Mouse (Mus musculus) midbrain, embryonic 12.5 days (tissue): Measurements from ENCODE around the gene Ccm2. TPM values are rescaled to one million over a fixed set of nuclear protein-coding genes. Genes with fewer than 3 reads are reported as not detected.

Experiments
- ATAC-seq: fragments of 200-750 bp; cut with Nextera tagmentation; 2 replicates; pipeline ENCODE4 v1.8.0; 2017; ENCODE audit warnings: low read depth, moderate TSS enrichment, moderate library complexity; ENCODE audit not compliant: low FRiP score
- H3K27ac ChIP-seq: fragments of 300-500 bp; sonication (generic); replicated peaks from 2 replicates; pipeline ENCODE4 v1.5.1; 2016; ENCODE audit warnings: mild to moderate bottlenecking
- H3K27me3 ChIP-seq: fragments of 300-500 bp; sonication (generic); 2 replicates; pipeline ENCODE4 v1.6.1; 2016; ENCODE audit warnings: mild to moderate bottlenecking
- H3K36me3 ChIP-seq: fragments of 300-500 bp; sonication (generic); 2 replicates; pipeline ENCODE4 v1.6.1; 2016
- H3K4me1 ChIP-seq: fragments of 300-500 bp; sonication (generic); 2 replicates; pipeline ENCODE4 v1.6.1; 2016
- H3K4me2 ChIP-seq: fragments of 300-500 bp; sonication (generic); replicated peaks from 2 replicates; pipeline ENCODE4 v1.6.1; 2016; ENCODE audit warnings: mild to moderate bottlenecking, moderate library complexity
- H3K4me3 ChIP-seq: fragments of 300-500 bp; sonication (generic); 2 replicates; pipeline ENCODE4 v1.5.1; 2016; ENCODE audit warnings: mild to moderate bottlenecking
- H3K9ac ChIP-seq: fragments of 300-500 bp; sonication (generic); replicated peaks from 2 replicates; pipeline ENCODE4 v1.6.1; 2016; ENCODE audit warnings: mild to moderate bottlenecking, moderate library complexity
- H3K9me3 ChIP-seq: fragments of 300-500 bp; sonication (generic); 2 replicates; pipeline ENCODE4 v1.6.1; 2016; ENCODE audit warnings: mild to moderate bottlenecking
- WGBS: fragments of 180-500 bp; shearing (Covaris S2); methylation state at CpG from one replicate; pipeline ENCODE4 v1.1.7; 2016; 5-methylcytosine and 5-hydroxymethylcytosine counted together
- polyA plus RNA-seq: library from polyadenylated mRNA; unstranded; fragments of >200 nt; fragmentation: Nextera tagmentation; extraction: Ambion mirVana; gene quantifications from 2 replicates; pipeline ENCODE4 v1.2.1, GENCODE M21; 2016

The Ccm2 gene
- 87.5 and 88.6 TPM in 2 replicates for polyA plus RNA-seq

- peak within 1 kb of the TSS; percentile 88 for H3K9ac ChIP-seq
Measured at GRCm38 (mm10) chr11:6546205-6547013, at the start of gene Ccm2. Ccm2 (plus strand) TSS chr11:6546887.

GRCm38 (mm10) chr11:6497311-6497948 is 49.3 kb upstream of the Ccm2 start:
- Histone ChIP-seq H3K36me3 (no peaks in the 10 kb centered on the region), H3K4me1 (no peaks in the 10 kb centered on the region), H3K27ac (no peak overlapping the region), H3K4me2 (no peak overlapping the region), H3K4me3 (no peak overlapping the region), H3K9ac (no peak overlapping the region), H3K9me3 (no peaks in the 10 kb centered on the region), H3K27me3 (no peaks in the 10 kb centered on the region)
- WGBS = 86% methylated on average over 12 of the region's 12 CpGs
- ATAC-seq = no peak

More at GRCm38 (mm10) chr11:6546205-6547013, at the start of gene Ccm2:
- Histone ChIP-seq H3K36me3 (peaks cover 3% of the 10 kb centered on the region; the same call in 1 of the 2 replicates), H3K4me3 (peak within 1 kb of the TSS; percentile 95), H3K27me3 (no peaks in the 10 kb centered on the region), H3K27ac (peak within 1 kb of the TSS; percentile 93), H3K4me2 (peak within 1 kb of the TSS; percentile 65), H3K4me1 (peaks cover 14% of the 10 kb centered on the region), H3K9me3 (no peaks in the 10 kb centered on the region)
- WGBS = under 1% methylated on average over 44 of the region's 57 CpGs
- ATAC-seq = peak; percentile 97

DNA sequence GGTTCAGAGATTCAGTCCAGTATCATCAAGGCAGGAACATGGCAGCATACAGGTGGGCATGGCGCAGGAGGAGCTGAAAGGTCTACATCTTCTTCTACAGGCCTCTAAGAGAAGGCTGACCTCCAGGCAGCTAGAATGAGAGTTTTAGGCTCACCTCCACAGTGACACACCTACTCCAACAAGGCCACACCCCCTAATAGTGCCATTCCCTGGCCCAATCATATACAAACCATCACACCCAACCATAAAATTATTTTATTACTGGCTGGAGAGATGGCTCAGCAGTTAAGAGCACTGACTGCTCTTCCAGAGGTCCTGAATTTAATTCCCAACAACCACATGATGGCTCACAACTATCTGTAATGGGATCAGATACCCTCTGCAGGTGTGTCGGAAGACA is 44.2 kb upstream of the Ccm2 start:
- no peak for ATAC-seq
- Histone ChIP-seq H3K4me1 (no peaks in the 10 kb centered on the region), H3K27ac (no peak overlapping the region), H3K36me3 (no peaks in the 10 kb centered on the region), H3K4me3 (no peak overlapping the region), H3K4me2 (no peak overlapping the region), H3K9ac (no peak overlapping the region), H3K27me3 (no peaks in the 10 kb centered on the region), H3K9me3 (no peaks in the 10 kb centered on the region)
- WGBS = 95% methylated on average over 2 of the region's 2 CpGs

GRCm38 (mm10) chr11:6504226-6504625 is 42.5 kb upstream of the Ccm2 start:
- no peak overlapping the region for H3K4me3 ChIP-seq
- H3K9ac ChIP-seq = no peak overlapping the region
- no peaks in the 10 kb centered on the region for H3K27me3 ChIP-seq
- no peak overlapping the region for H3K27ac ChIP-seq
- ATAC-seq = no peak
- WGBS = 79% methylated on average over 3 of the region's 3 CpGs
- no peaks in the 10 kb centered on the region for H3K36me3 ChIP-seq
- no peaks in the 10 kb centered on the region for H3K9me3 ChIP-seq
- no peak overlapping the region for H3K4me2 ChIP-seq
- no peaks in the 10 kb centered on the region for H3K4me1 ChIP-seq

DNA sequence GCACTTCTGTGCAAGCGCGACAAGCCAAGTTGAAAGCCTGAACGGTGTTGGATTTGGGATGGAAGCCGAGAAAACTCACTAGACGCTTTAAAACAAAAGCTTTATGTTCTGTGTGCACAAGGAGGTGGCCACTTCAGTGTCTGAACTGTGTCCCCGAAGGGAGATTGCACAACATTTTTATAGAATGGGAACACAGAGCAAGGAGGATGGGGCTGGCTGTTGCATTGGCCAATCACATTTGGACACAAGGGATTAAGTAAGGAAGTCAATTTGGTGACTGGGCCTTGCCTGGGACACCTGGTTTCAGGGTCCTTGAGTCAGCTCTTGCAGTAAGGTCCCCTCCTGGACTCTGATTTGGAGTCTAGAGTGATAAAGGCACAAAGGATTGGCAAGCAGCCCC is 42.0 kb upstream of the Ccm2 start:
- H3K27me3 ChIP-seq = no peaks in the 10 kb centered on the region
- H3K9me3 ChIP-seq = no peaks in the 10 kb centered on the region
- no peaks in the 10 kb centered on the region for H3K4me1 ChIP-seq
- H3K4me2 ChIP-seq = no peak overlapping the region
- H3K4me3 ChIP-seq = no peak overlapping the region
- ATAC-seq = no peak
- WGBS = 80% methylated on average over 6 of the region's 6 CpGs
- no peaks in the 10 kb centered on the region for H3K36me3 ChIP-seq
- H3K9ac ChIP-seq = no peak overlapping the region
- H3K27ac ChIP-seq = no peak overlapping the region

GRCm38 (mm10) chr11:6506516-6506915 is 40.2 kb upstream of the Ccm2 start:
- Histone ChIP-seq H3K9me3 (no peaks in the 10 kb centered on the region), H3K4me1 (no peaks in the 10 kb centered on the region), H3K27me3 (no peaks in the 10 kb centered on the region), H3K27ac (no peak overlapping the region), H3K36me3 (no peaks in the 10 kb centered on the region), H3K9ac (no peak overlapping the region), H3K4me3 (no peak overlapping the region), H3K4me2 (no peak overlapping the region)
- WGBS = 90% methylated on average over 9 of the region's 9 CpGs
- no peak for ATAC-seq

DNA sequence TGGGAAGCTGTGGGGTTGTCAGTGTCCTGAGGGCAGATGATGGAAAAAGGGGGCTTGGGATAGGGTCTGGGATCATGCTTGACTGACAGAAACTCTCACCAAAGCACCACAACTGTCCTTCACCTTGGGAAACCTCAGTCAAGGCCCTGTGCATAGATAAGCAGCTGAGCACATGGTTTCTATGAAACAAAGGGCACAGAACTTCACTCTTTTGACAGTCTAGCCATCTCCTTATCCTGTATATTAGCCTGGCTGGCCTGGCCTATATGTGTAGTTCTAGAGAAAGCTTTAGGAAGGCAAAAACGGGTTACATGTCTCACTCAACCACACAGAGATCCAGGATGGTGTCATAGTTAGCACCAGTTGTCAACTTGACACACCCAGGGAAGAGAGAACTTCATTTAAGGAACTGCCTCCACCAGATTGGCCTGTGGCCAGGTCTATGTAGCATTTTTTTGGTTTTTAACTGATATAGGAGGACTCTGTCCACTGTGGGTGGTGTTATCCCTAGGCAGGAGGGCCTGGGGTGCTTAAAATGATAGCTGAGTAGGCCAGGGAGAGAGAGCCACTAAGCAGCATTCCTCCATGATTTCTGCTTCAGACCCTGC is 38.3 kb upstream of the Ccm2 start:
- H3K4me1 ChIP-seq = no peaks in the 10 kb centered on the region
- H3K9ac ChIP-seq = no peak overlapping the region
- no peak overlapping the region for H3K4me2 ChIP-seq
- H3K27me3 ChIP-seq = no peaks in the 10 kb centered on the region
- no peaks in the 10 kb centered on the region for H3K9me3 ChIP-seq
- H3K4me3 ChIP-seq = no peak overlapping the region
- H3K36me3 ChIP-seq = no peaks in the 10 kb centered on the region
- 57% methylated on average over 1 of the region's 1 CpGs for WGBS
- no peak for ATAC-seq
- no peak overlapping the region for H3K27ac ChIP-seq

DNA sequence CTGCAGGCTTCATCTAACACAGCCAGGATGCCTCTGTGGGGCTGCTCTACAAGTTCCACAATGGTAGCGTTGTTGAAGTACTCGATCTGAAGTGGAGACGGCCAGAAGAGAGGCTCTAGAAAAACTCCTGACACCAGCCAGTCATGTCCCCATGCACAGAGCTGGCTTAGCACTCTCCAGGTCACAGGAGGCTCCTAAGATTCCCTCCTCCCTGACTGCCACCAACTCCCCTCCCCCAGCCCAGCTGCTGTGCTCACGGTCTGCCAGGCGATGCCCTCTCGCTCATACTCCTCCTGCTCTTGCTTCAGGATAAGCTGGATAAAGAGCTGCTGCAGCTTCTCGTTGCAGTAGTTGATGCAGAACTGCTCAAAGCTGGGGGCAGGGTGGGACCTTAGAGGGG is 31.9 kb upstream of the Ccm2 start:
- no peak overlapping the region for H3K4me3 ChIP-seq
- H3K36me3 ChIP-seq = no peaks in the 10 kb centered on the region
- no peak overlapping the region; the same call in 1 of the 2 replicates for H3K9ac ChIP-seq
- no peak for ATAC-seq
- H3K27ac ChIP-seq = no peak overlapping the region
- no peaks in the 10 kb centered on the region for H3K9me3 ChIP-seq
- H3K27me3 ChIP-seq = no peaks in the 10 kb centered on the region
- 35% methylated on average over 7 of the region's 7 CpGs for WGBS
- no peaks in the 10 kb centered on the region for H3K4me1 ChIP-seq
- no peak overlapping the region for H3K4me2 ChIP-seq

DNA sequence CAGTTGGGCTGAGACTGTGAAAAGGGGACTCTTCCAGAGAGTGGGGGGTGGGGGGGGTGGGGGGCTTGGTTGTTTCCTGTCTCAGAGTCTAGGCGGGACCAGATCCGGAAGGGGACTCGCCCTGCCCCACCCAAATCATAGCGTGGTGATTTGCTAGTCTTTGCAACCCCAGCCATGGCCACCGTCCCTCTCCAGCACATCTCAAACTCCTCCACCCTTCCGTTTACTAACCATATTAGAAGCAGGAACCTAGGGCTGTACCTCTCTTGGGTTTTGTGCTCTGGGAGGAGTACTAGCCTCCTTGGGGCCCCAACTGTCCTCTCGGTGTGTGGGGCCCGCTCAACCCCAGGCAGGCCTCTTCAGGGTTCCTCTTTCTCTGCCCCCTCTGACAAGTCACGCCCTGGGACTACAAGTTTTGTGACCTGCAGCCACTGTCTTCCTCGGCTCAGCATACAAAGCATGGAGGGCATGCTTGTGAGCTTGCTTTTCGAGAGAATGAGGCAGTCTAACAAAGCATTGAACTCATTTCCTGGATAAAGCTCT is 27.1 kb upstream of the Ccm2 start:
- H3K4me3 ChIP-seq = no peak overlapping the region
- no peaks in the 10 kb centered on the region for H3K9me3 ChIP-seq
- H3K36me3 ChIP-seq = peaks cover 10% of the 10 kb centered on the region
- H3K9ac ChIP-seq = no peak overlapping the region
- 81% methylated on average over 11 of the region's 11 CpGs for WGBS
- H3K4me1 ChIP-seq = no peaks in the 10 kb centered on the region
- H3K27me3 ChIP-seq = no peaks in the 10 kb centered on the region
- H3K27ac ChIP-seq = no peak overlapping the region
- H3K4me2 ChIP-seq = no peak overlapping the region
- ATAC-seq = no peak

- Histone ChIP-seq H3K27ac (no peak within 1 kb of the TSS), H3K9me3 (no peaks in the 10 kb centered on the region), H3K4me1 (peaks cover 5% of the 10 kb centered on the region; the same call in 1 of the 2 replicates), H3K4me2 (no peak within 1 kb of the TSS), H3K36me3 (peaks cover 21% of the 10 kb centered on the region), H3K27me3 (no peaks in the 10 kb centered on the region), H3K9ac (no peak within 1 kb of the TSS), H3K4me3 (no peak within 1 kb of the TSS)
- no peak for ATAC-seq
- WGBS = 86% methylated on average over 7 of the region's 7 CpGs
Measured at GRCm38 (mm10) chr11:6520507-6521173, 26.0 kb upstream of the Ccm2 start, which contains the start of gene Myo1g. Myo1g (minus strand) TSS chr11:6520965.

DNA sequence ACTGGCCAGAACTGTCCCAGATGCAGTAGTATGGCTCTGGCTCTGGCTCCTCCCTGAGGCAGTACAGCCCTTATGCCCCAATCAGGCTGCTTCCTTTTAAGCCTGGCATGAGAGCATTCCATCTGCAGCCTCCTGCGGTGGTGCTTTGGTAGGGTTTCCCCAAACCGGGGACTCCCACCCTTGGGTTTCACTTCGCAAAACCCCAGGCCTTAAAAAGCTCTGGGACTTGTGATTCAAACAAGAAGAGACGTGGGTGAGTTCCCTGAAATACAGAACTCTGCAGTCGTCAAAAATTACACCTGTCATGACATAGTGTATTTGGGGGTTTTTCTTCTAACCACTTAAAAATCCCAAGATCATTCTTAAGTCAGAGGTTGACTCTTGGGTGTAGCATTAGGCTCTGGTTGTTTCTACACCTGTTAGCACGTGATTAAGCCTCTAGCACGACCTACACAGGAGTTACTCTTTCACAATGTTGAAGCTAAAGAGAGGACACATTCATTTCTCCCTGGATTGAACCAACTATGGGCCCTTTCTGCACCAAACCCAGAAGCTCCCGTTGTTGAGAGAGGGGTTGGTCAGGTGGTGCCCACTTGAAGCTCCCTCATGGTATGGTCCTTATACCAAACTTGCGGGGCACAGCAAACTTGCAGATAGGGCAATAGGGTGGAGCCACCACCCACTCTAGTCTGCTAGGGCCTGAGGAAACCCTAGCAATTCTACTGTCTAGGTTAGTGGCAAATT is 23.7 kb upstream of the Ccm2 start:
- Histone ChIP-seq H3K9ac (no peak overlapping the region), H3K4me3 (no peak overlapping the region), H3K4me2 (no peak overlapping the region), H3K27me3 (no peaks in the 10 kb centered on the region), H3K9me3 (no peaks in the 10 kb centered on the region), H3K4me1 (peaks cover 18% of the 10 kb centered on the region), H3K27ac (no peak overlapping the region), H3K36me3 (peaks cover 31% of the 10 kb centered on the region)
- no peak for ATAC-seq
- 74% methylated on average over 9 of the region's 9 CpGs for WGBS
